Mouse (Mus musculus): ENCODE data around the gene Sytl3. TPM values are rescaled to one million over a fixed set of nuclear protein-coding genes. Genes with fewer than 3 reads are reported as not detected.

Gene Sytl3
- polyA plus RNA-seq, 1 experiment from 2014 or later = not detected

- Histone ChIP-seq H3K27ac (replicated peaks) (peak overlapping the region; percentile 52), H3K36me3 (replicated peaks) (peaks cover 63% of the 10 kb centered on the region), H3K27me3 (replicated peaks; ENCODE audit: low read depth, poor library complexity, severe bottlenecking) (no peaks in the 10 kb centered on the region), H3K4me1 (peaks cover 72% of the 10 kb centered on the region), H3K9me3 (no peaks in the 10 kb centered on the region), H3K4me3 (no peak overlapping the region)
- WGBS = 86% methylated on average over 14 of the region's 14 CpGs
- DNase-seq (ENCODE audit: low spot score) = no peak
Observed at GRCm38 (mm10) chr17:6744871-6745270, 86.0 kb downstream of the Sytl3 start.

- Histone ChIP-seq H3K27me3 (replicated peaks; ENCODE audit: low read depth, poor library complexity, severe bottlenecking) (no peaks in the 10 kb centered on the region), H3K36me3 (replicated peaks) (peaks cover 60% of the 10 kb centered on the region), H3K27ac (replicated peaks) (no peak overlapping the region), H3K9me3 (no peaks in the 10 kb centered on the region), H3K4me1 (peaks cover 68% of the 10 kb centered on the region), H3K4me3 (no peak overlapping the region)
- DNase-seq (ENCODE audit: low spot score) = no peak
- 79% methylated on average over 5 of the region's 5 CpGs for WGBS
Observed at GRCm38 (mm10) chr17:6745503-6745902, 86.6 kb downstream of the Sytl3 start.

GRCm38 (mm10) chr17:6745975-6746374 is 87.1 kb downstream of the Sytl3 start:
- Histone ChIP-seq H3K4me1 (peaks cover 67% of the 10 kb centered on the region), H3K9me3 (no peaks in the 10 kb centered on the region), H3K27ac (replicated peaks) (no peak overlapping the region), H3K4me3 (no peak overlapping the region), H3K36me3 (replicated peaks) (peaks cover 60% of the 10 kb centered on the region), H3K27me3 (replicated peaks; ENCODE audit: low read depth, poor library complexity, severe bottlenecking) (no peaks in the 10 kb centered on the region)
- DNase-seq (ENCODE audit: low spot score) = no peak
- 78% methylated on average over 9 of the region's 9 CpGs for WGBS

- 83% methylated on average over 9 of the region's 9 CpGs for WGBS
- peaks cover 69% of the 10 kb centered on the region for H3K4me1 ChIP-seq
Observed at GRCm38 (mm10) chr17:6746452-6747231, 87.7 kb downstream of the Sytl3 start.

GRCm38 (mm10) chr17:6747478-6747877 is 88.6 kb downstream of the Sytl3 start:
- Histone ChIP-seq H3K27me3 (replicated peaks; ENCODE audit: low read depth, poor library complexity, severe bottlenecking) (no peaks in the 10 kb centered on the region), H3K4me3 (no peak overlapping the region), H3K36me3 (replicated peaks) (peaks cover 54% of the 10 kb centered on the region), H3K27ac (replicated peaks) (no peak overlapping the region), H3K4me1 (peaks cover 69% of the 10 kb centered on the region), H3K9me3 (no peaks in the 10 kb centered on the region)
- DNase-seq (ENCODE audit: low spot score) = no peak
- WGBS = 63% methylated on average over 7 of the region's 7 CpGs

More at GRCm38 (mm10) chr17:6746452-6747231, 87.7 kb downstream of the Sytl3 start:
- Histone ChIP-seq H3K4me3 (no peak overlapping the region), H3K9me3 (no peaks in the 10 kb centered on the region), H3K27me3 (replicated peaks; ENCODE audit: low read depth, poor library complexity, severe bottlenecking) (no peaks in the 10 kb centered on the region), H3K36me3 (replicated peaks) (peaks cover 54% of the 10 kb centered on the region), H3K27ac (replicated peaks) (no peak overlapping the region)
- DNase-seq (ENCODE audit: low spot score) = no peak

GRCm38 (mm10) chr17:6748779-6749464 is 90.0 kb downstream of the Sytl3 start:
- Histone ChIP-seq H3K4me3 (no peak overlapping the region), H3K4me1 (peaks cover 61% of the 10 kb centered on the region), H3K9me3 (no peaks in the 10 kb centered on the region), H3K27ac (replicated peaks) (0 out of 2 replicates have a peak overlapping the region, but pooled peaks have one; percentile 6), H3K27me3 (replicated peaks; ENCODE audit: low read depth, poor library complexity, severe bottlenecking) (no peaks in the 10 kb centered on the region), H3K36me3 (replicated peaks) (peaks cover 51% of the 10 kb centered on the region)
- DNase-seq (ENCODE audit: low spot score) = no peak
- 92% methylated on average over 17 of the region's 17 CpGs for WGBS

GRCm38 (mm10) chr17:6751221-6751859 is 92.4 kb downstream of the Sytl3 start:
- Histone ChIP-seq H3K4me1 (peaks cover 44% of the 10 kb centered on the region), H3K27ac (replicated peaks) (peak overlapping the region; percentile 40), H3K27me3 (replicated peaks; ENCODE audit: low read depth, poor library complexity, severe bottlenecking) (no peaks in the 10 kb centered on the region), H3K4me3 (no peak overlapping the region), H3K9me3 (no peaks in the 10 kb centered on the region), H3K36me3 (replicated peaks) (peaks cover 54% of the 10 kb centered on the region)
- 65% methylated on average over 11 of the region's 11 CpGs for WGBS
- DNase-seq (ENCODE audit: low spot score) = no peak

- Histone ChIP-seq H3K9me3 (no peaks in the 10 kb centered on the region), H3K27me3 (replicated peaks; ENCODE audit: low read depth, poor library complexity, severe bottlenecking) (no peaks in the 10 kb centered on the region), H3K27ac (replicated peaks) (peak overlapping the region; percentile 40), H3K4me3 (no peak overlapping the region), H3K4me1 (peaks cover 34% of the 10 kb centered on the region), H3K36me3 (replicated peaks) (peaks cover 54% of the 10 kb centered on the region)
- 30% methylated on average over 7 of the region's 7 CpGs for WGBS
- peak; percentile 71 for DNase-seq (ENCODE audit: low spot score)
Observed at GRCm38 (mm10) chr17:6752375-6752774, 93.5 kb downstream of the Sytl3 start.

GRCm38 (mm10) chr17:6755176-6755575 is 96.3 kb downstream of the Sytl3 start:
- DNase-seq (ENCODE audit: low spot score) = no peak
- Histone ChIP-seq H3K27me3 (replicated peaks; ENCODE audit: low read depth, poor library complexity, severe bottlenecking) (no peaks in the 10 kb centered on the region), H3K36me3 (replicated peaks) (peaks cover 45% of the 10 kb centered on the region), H3K4me3 (no peak overlapping the region), H3K9me3 (no peaks in the 10 kb centered on the region), H3K4me1 (peaks cover 35% of the 10 kb centered on the region), H3K27ac (replicated peaks) (no peak overlapping the region)
- WGBS = 86% methylated on average over 9 of the region's 9 CpGs

- no peak overlapping the region for H3K4me3 ChIP-seq
- H3K9me3 ChIP-seq = no peaks in the 10 kb centered on the region
- H3K4me1 ChIP-seq = peaks cover 32% of the 10 kb centered on the region
- H3K27me3 ChIP-seq (replicated peaks; ENCODE audit: low read depth, poor library complexity, severe bottlenecking) = no peaks in the 10 kb centered on the region
- WGBS = 90% methylated on average over 8 of the region's 8 CpGs
- H3K27ac ChIP-seq (replicated peaks) = no peak overlapping the region
- peaks cover 38% of the 10 kb centered on the region for H3K36me3 ChIP-seq (replicated peaks)
- no peak for DNase-seq (ENCODE audit: low spot score)
Observed at GRCm38 (mm10) chr17:6755873-6756272, 97.0 kb downstream of the Sytl3 start.

GRCm38 (mm10) chr17:6757902-6758301 is 99.0 kb downstream of the Sytl3 start:
- Histone ChIP-seq H3K27ac (replicated peaks) (peak overlapping the region; percentile 26; the same call in 1 of the 2 replicates), H3K9me3 (no peaks in the 10 kb centered on the region), H3K27me3 (replicated peaks; ENCODE audit: low read depth, poor library complexity, severe bottlenecking) (no peaks in the 10 kb centered on the region), H3K4me1 (peaks cover 15% of the 10 kb centered on the region), H3K4me3 (no peak overlapping the region), H3K36me3 (replicated peaks) (peaks cover 27% of the 10 kb centered on the region)
- 95% methylated on average over 16 of the region's 16 CpGs for WGBS
- no peak for DNase-seq (ENCODE audit: low spot score)

- peaks cover 27% of the 10 kb centered on the region for H3K36me3 ChIP-seq (replicated peaks)
- peaks cover 20% of the 10 kb centered on the region for H3K4me1 ChIP-seq
- H3K4me3 ChIP-seq = no peak overlapping the region
- H3K27ac ChIP-seq (replicated peaks) = no peak overlapping the region
- no peaks in the 10 kb centered on the region for H3K27me3 ChIP-seq (replicated peaks; ENCODE audit: low read depth, poor library complexity, severe bottlenecking)
- no peaks in the 10 kb centered on the region for H3K9me3 ChIP-seq
- WGBS = 85% methylated on average over 8 of the region's 8 CpGs
- DNase-seq (ENCODE audit: low spot score) = no peak
Observed at GRCm38 (mm10) chr17:6758845-6759244, 100.0 kb downstream of the Sytl3 start.

All from embryonic facial prominence, embryonic 10.5 days (tissue).